Mouse (Mus musculus): ENCODE data around the gene Frmd5.
"Not testable (repeated sequence)": the region's sequence is repeated elsewhere in the genome, so short reads cannot be mapped to it uniquely, and the experiment has no call there.

Gene Frmd5

DNA sequence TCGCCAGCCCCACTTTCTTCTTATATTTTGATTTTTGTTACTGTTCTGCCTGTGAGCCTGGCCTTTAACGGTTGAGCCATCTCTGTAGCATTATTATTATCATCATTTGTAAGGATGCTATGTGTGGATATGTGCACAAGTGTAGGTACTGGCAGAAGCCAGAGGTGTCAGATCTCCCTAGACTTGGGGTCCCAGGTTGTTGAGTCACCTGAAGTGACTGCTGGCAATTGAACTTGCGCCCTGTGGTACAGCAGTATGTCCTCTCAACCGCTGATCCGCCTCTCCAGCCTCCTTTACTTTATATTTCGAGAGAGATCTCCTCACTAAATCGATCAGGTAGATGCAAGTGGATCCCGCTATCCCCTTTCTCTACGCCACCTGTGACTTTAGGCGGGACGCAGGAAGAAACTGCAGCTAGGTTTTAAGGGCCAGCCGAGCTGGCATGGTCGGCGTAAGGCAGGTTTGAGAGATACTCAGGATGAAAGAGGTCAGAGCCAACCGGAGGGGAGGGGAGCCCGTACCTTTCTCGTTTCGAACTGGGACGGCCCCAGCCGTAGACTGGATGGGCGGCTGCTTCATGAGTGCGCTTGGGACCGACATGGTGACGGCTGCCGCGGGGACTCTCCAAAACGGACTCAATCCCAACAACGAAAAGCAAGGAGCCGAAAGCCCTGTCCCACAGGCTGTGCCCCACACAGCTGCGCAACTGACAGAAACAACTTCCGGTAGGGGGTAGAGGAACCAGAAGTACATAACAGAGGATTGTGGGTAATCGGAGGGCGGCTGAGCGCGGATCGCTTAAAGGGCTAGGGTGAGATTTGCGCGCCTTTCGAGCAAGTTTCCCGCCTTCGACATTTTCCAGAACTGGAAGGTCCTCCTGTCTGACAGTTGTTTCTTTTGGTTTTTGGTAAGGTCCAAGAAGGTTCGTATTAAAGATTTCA is 300.7 kb downstream of the Frmd5 start, which contains the start of the genes Mfap1a and Wdr76:
TSS of gene Mfap1a (minus strand) at position 724 of the 941 bp plus-strand sequence.
TSS of gene Wdr76 (plus strand) at position 782 of the 941 bp plus-strand sequence.
- DNase-seq (ENCODE audit: low spot score in 2 of 2): peak; percentile 86 to 87

DNA sequence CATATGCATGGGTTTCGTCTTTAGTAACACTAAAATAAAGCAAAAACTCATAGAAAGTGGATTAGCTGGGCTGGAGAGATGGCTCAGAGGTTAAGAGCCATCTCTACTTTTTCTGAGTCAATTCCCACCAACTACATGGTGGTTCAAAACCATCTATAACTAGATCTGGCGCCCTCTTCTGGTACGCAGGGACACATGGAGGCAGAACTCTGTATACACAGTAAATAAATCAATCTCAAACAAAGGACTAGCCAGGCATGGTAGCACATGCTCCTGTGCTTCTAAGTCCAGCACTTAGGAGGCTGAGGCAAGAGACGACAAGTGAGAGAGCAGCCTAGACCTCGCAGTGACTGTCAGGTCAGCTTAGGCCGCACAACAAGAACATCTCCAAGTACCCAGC is 305.3 kb downstream of the Frmd5 start:
- DNase-seq (ENCODE audit: low spot score in 2 of 2): not testable (repeated sequence)

Data from frontal cortex, postnatal 36 days (tissue).